Mouse (Mus musculus): Measurements from ENCODE around the gene Rasef. TPM values are rescaled to one million over a fixed set of nuclear protein-coding genes. Genes with fewer than 3 reads are reported as not detected.

The Rasef gene
- polyA plus RNA-seq, 1 experiment: 0.11 TPM

- Histone ChIP-seq H3K27ac (ENCODE audit: insufficient read depth, low read length) (no peak overlapping the region), H3K27me3 (ENCODE audit: control insufficient read depth, insufficient read depth, low read length) (no peaks in the 10 kb centered on the region), H3K4me1 (ENCODE audit: control insufficient read depth, insufficient read depth, insufficient read length) (no peaks in the 10 kb centered on the region), H3K4me3 (ENCODE audit: extremely low read depth, insufficient read depth, insufficient read length) (no peak overlapping the region), H3K36me3 (ENCODE audit: control insufficient read depth, insufficient read depth, low read length) (no peaks in the 10 kb centered on the region)
- 76% methylated on average over 3 of the region's 3 CpGs for WGBS
- TF ChIP-seq CTCF (IDR thresholded peaks at IDR 0.05; ENCODE audit: extremely low read depth, insufficient read depth, insufficient read length, insufficient replicate concordance): no peak
- no peak for TF ChIP-seq POLR2A (IDR thresholded peaks at IDR 0.05; ENCODE audit: low read depth, low read length)
- DNase-seq (ENCODE audit: low read depth in 1 of 2, low spot score in 2 of 2): no peak
Measured at GRCm38 (mm10) chr4:73781061-73781460, 9.7 kb downstream of the Rasef start.

GRCm38 (mm10) chr4:73775266-73775665 lies 15.5 kb downstream of the Rasef start:
- TF ChIP-seq POLR2A (IDR thresholded peaks at IDR 0.05; ENCODE audit: low read depth, low read length) (no peak), CTCF (IDR thresholded peaks at IDR 0.05; ENCODE audit: extremely low read depth, insufficient read depth, insufficient read length, insufficient replicate concordance) (no peak)
- H3K4me1 ChIP-seq (ENCODE audit: control insufficient read depth, insufficient read depth, insufficient read length): no peaks in the 10 kb centered on the region
- H3K4me3 ChIP-seq (ENCODE audit: extremely low read depth, insufficient read depth, insufficient read length): no peak overlapping the region
- H3K27me3 ChIP-seq (ENCODE audit: control insufficient read depth, insufficient read depth, low read length): no peaks in the 10 kb centered on the region
- no peak for DNase-seq (ENCODE audit: low read depth in 1 of 2, low spot score in 2 of 2)
- H3K27ac ChIP-seq (ENCODE audit: insufficient read depth, low read length): no peak overlapping the region
- no peaks in the 10 kb centered on the region for H3K36me3 ChIP-seq (ENCODE audit: control insufficient read depth, insufficient read depth, low read length)
- whole genome bisulfite sequencing: 76% methylated on average over 2 of the region's 2 CpGs

GRCm38 (mm10) chr4:73773831-73774810 lies 16.7 kb downstream of the Rasef start:
- WGBS: 83% methylated on average over 5 of the region's 5 CpGs
- no peaks in the 10 kb centered on the region for H3K27me3 ChIP-seq (ENCODE audit: control insufficient read depth, insufficient read depth, low read length)
- H3K36me3 ChIP-seq (ENCODE audit: control insufficient read depth, insufficient read depth, low read length): no peaks in the 10 kb centered on the region
- no peak for DNase-seq (ENCODE audit: low read depth in 1 of 2, low spot score in 2 of 2)
- no peak for TF ChIP-seq CTCF (IDR thresholded peaks at IDR 0.05; ENCODE audit: extremely low read depth, insufficient read depth, insufficient read length, insufficient replicate concordance)
- TF ChIP-seq POLR2A (IDR thresholded peaks at IDR 0.05; ENCODE audit: low read depth, low read length): no peak
- no peaks in the 10 kb centered on the region for H3K4me1 ChIP-seq (ENCODE audit: control insufficient read depth, insufficient read depth, insufficient read length)
- H3K27ac ChIP-seq (ENCODE audit: insufficient read depth, low read length): no peak overlapping the region
- H3K4me3 ChIP-seq (ENCODE audit: extremely low read depth, insufficient read depth, insufficient read length): no peak overlapping the region

GRCm38 (mm10) chr4:73772028-73772427 lies 18.8 kb downstream of the Rasef start:
- Histone ChIP-seq H3K4me3 (ENCODE audit: extremely low read depth, insufficient read depth, insufficient read length) (no peak overlapping the region), H3K36me3 (ENCODE audit: control insufficient read depth, insufficient read depth, low read length) (no peaks in the 10 kb centered on the region), H3K27me3 (ENCODE audit: control insufficient read depth, insufficient read depth, low read length) (no peaks in the 10 kb centered on the region), H3K27ac (ENCODE audit: insufficient read depth, low read length) (no peak overlapping the region), H3K4me1 (ENCODE audit: control insufficient read depth, insufficient read depth, insufficient read length) (no peaks in the 10 kb centered on the region)
- TF ChIP-seq CTCF (IDR thresholded peaks at IDR 0.05; ENCODE audit: extremely low read depth, insufficient read depth, insufficient read length, insufficient replicate concordance) (no peak), POLR2A (IDR thresholded peaks at IDR 0.05; ENCODE audit: low read depth, low read length) (no peak)
- no peak for DNase-seq (ENCODE audit: low read depth in 1 of 2, low spot score in 2 of 2)

- TF ChIP-seq POLR2A (IDR thresholded peaks at IDR 0.05; ENCODE audit: low read depth, low read length) (no peak), CTCF (IDR thresholded peaks at IDR 0.05; ENCODE audit: extremely low read depth, insufficient read depth, insufficient read length, insufficient replicate concordance) (no peak)
- no peaks in the 10 kb centered on the region for H3K27me3 ChIP-seq (ENCODE audit: control insufficient read depth, insufficient read depth, low read length)
- H3K4me3 ChIP-seq (ENCODE audit: extremely low read depth, insufficient read depth, insufficient read length): no peak overlapping the region
- no peaks in the 10 kb centered on the region for H3K36me3 ChIP-seq (ENCODE audit: control insufficient read depth, insufficient read depth, low read length)
- DNase-seq (ENCODE audit: low read depth in 1 of 2, low spot score in 2 of 2): no peak
- no peaks in the 10 kb centered on the region for H3K4me1 ChIP-seq (ENCODE audit: control insufficient read depth, insufficient read depth, insufficient read length)
- no peak overlapping the region for H3K27ac ChIP-seq (ENCODE audit: insufficient read depth, low read length)
Measured at GRCm38 (mm10) chr4:73770592-73770991, 20.2 kb downstream of the Rasef start.

GRCm38 (mm10) chr4:73768156-73768555 lies 22.6 kb downstream of the Rasef start:
- Histone ChIP-seq H3K4me3 (ENCODE audit: extremely low read depth, insufficient read depth, insufficient read length) (no peak overlapping the region), H3K27ac (ENCODE audit: insufficient read depth, low read length) (no peak overlapping the region), H3K4me1 (ENCODE audit: control insufficient read depth, insufficient read depth, insufficient read length) (no peaks in the 10 kb centered on the region), H3K27me3 (ENCODE audit: control insufficient read depth, insufficient read depth, low read length) (no peaks in the 10 kb centered on the region), H3K36me3 (ENCODE audit: control insufficient read depth, insufficient read depth, low read length) (no peaks in the 10 kb centered on the region)
- TF ChIP-seq CTCF (IDR thresholded peaks at IDR 0.05; ENCODE audit: extremely low read depth, insufficient read depth, insufficient read length, insufficient replicate concordance) (no peak), POLR2A (IDR thresholded peaks at IDR 0.05; ENCODE audit: low read depth, low read length) (no peak)
- WGBS: 82% methylated on average over 3 of the region's 3 CpGs
- no peak for DNase-seq (ENCODE audit: low read depth in 1 of 2, low spot score in 2 of 2)

GRCm38 (mm10) chr4:73748219-73748618 lies 42.6 kb downstream of the Rasef start:
- Histone ChIP-seq H3K4me1 (ENCODE audit: control insufficient read depth, insufficient read depth, insufficient read length) (no peaks in the 10 kb centered on the region), H3K27me3 (ENCODE audit: control insufficient read depth, insufficient read depth, low read length) (no peaks in the 10 kb centered on the region), H3K4me3 (ENCODE audit: extremely low read depth, insufficient read depth, insufficient read length) (no peak overlapping the region), H3K36me3 (ENCODE audit: control insufficient read depth, insufficient read depth, low read length) (no peaks in the 10 kb centered on the region), H3K27ac (ENCODE audit: insufficient read depth, low read length) (no peak overlapping the region)
- WGBS: 89% methylated on average over 5 of the region's 5 CpGs
- DNase-seq (ENCODE audit: low read depth in 1 of 2, low spot score in 2 of 2): no peak
- TF ChIP-seq POLR2A (IDR thresholded peaks at IDR 0.05; ENCODE audit: low read depth, low read length) (no peak), CTCF (IDR thresholded peaks at IDR 0.05; ENCODE audit: extremely low read depth, insufficient read depth, insufficient read length, insufficient replicate concordance) (no peak)

Measured in spleen, adult 2 months (tissue).